Mouse (Mus musculus) myocyte (in vitro differentiated cells): ENCODE measurements at regions not wholly inside any gene's neighbourhood (a gene's known extent, or its start where the extent isn't known, plus 50 kb on each side); places are given as distances from the start of the nearest gene placed in this dataset.

Experiments
- H3K27me3 ChIP-seq: one replicate; pipeline ENCODE4 v1.6.1; 2011; ENCODE audit not compliant: control insufficient read depth, insufficient read depth, insufficient read length
- H3K36me3 ChIP-seq: one replicate; pipeline ENCODE4 v1.6.1; 2011; ENCODE audit not compliant: control insufficient read depth, insufficient read depth
- H3K4me2 ChIP-seq: one replicate; pipeline ENCODE4 v1.6.1; 2011; ENCODE audit warnings: low read depth, control low read depth
- H3K4me3 ChIP-seq: one replicate; pipeline ENCODE4 v1.5.1; 2011; ENCODE audit warnings: mild to moderate bottlenecking, control low read depth, moderate library complexity
- H3K79me2 ChIP-seq: one replicate; pipeline ENCODE4 v1.6.1; 2011; ENCODE audit not compliant: control insufficient read depth, insufficient read depth
- H3ac ChIP-seq: one replicate; pipeline ENCODE4 v1.6.1; 2011; ENCODE audit not compliant: control insufficient read depth, insufficient read length
- CEBPB ChIP-seq: IDR thresholded peaks from 2 replicates; pipeline ENCODE4 v1.6.1; 2011; ENCODE audit warnings: mild to moderate bottlenecking, moderate library complexity; ENCODE audit not compliant: poor library complexity, insufficient read depth, severe bottlenecking
- E2F4 ChIP-seq: IDR thresholded peaks from one replicate; pipeline ENCODE4 v1.6.1; 2011; ENCODE audit warnings: mild to moderate bottlenecking, control low read depth, moderate library complexity; ENCODE audit not compliant: insufficient read depth
- MAX ChIP-seq: IDR thresholded peaks from one replicate; pipeline ENCODE4 v1.6.1; 2011; ENCODE audit warnings: low read depth, mild to moderate bottlenecking, control low read depth
- MYOD1 ChIP-seq, 3 experiments: IDR thresholded peaks; one replicate each; pipeline ENCODE4 v1.6.1; 2011; ENCODE audit warnings: control low read depth in 2 of 3, low read depth in 2 of 3, mild to moderate bottlenecking in 2 of 3, moderate library complexity in 1 of 3; ENCODE audit not compliant: insufficient read length in 2 of 3, control insufficient read depth in 1 of 3
- MYOG ChIP-seq, 3 experiments: IDR thresholded peaks; one replicate each; pipeline ENCODE4 v1.6.1; 2011; ENCODE audit warnings: control low read depth in 2 of 3, low read depth in 2 of 3, mild to moderate bottlenecking in 2 of 3; ENCODE audit not compliant: insufficient read length in 2 of 3, control insufficient read depth in 1 of 3, insufficient read depth in 1 of 3
- POLR2A ChIP-seq: IDR thresholded peaks from one replicate; pipeline ENCODE4 v1.6.1; 2011; ENCODE audit warnings: low read depth, mild to moderate bottlenecking, control low read depth, moderate library complexity; ENCODE audit not compliant: insufficient read length
- POLR2AphosphoS2 ChIP-seq: IDR thresholded peaks from one replicate; pipeline ENCODE4 v1.6.1; 2011; ENCODE audit warnings: low read depth, control low read depth; ENCODE audit not compliant: insufficient read length
- REST ChIP-seq: IDR thresholded peaks from one replicate; pipeline ENCODE4 v1.6.1; 2011; ENCODE audit warnings: mild to moderate bottlenecking, control low read depth, moderate library complexity; ENCODE audit not compliant: insufficient read depth, insufficient read length
- SRF ChIP-seq: IDR thresholded peaks from one replicate; pipeline ENCODE4 v1.6.1; 2011; ENCODE audit warnings: low read depth; ENCODE audit not compliant: control insufficient read depth, insufficient read length
- TCF12 ChIP-seq: IDR thresholded peaks from one replicate; pipeline ENCODE4 v1.6.1; 2011; ENCODE audit warnings: mild to moderate bottlenecking, control low read depth; ENCODE audit not compliant: poor library complexity, insufficient read depth, severe bottlenecking
- TCF3 ChIP-seq: IDR thresholded peaks from one replicate; pipeline ENCODE4 v1.6.1; 2011; ENCODE audit warnings: low read depth, control low read depth; ENCODE audit not compliant: insufficient read length
- USF1 ChIP-seq: IDR thresholded peaks from one replicate; pipeline ENCODE4 v1.6.1; 2011; ENCODE audit warnings: low read depth, mild to moderate bottlenecking, control low read depth, moderate library complexity

DNA sequence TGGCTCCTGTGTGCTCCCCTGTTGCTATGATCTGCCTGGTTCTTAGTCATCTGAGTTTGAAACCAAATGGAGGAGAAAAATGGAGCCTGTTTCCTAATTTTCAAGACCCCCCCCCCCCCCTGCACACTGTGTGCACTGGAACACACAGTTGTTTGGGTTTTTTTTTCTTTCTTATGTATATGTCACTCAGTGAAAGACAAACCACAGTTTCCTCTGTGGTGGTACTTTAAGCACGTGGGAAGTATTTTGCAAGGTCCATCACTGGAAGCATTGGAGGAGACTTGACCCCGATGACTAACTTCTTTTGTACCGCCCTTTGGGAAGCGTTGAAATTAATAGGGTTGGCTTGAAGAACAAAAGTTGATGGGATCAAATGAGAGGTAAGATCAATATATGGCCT is 211.5 kb upstream of the Tas2r119 start:
- Histone ChIP-seq H3K27me3 (peaks cover 11% of the 10 kb centered on the region), H3K4me3 (no peak overlapping the region), H3K36me3 (no peaks in the 10 kb centered on the region), H3ac (no peak overlapping the region), H3K79me2 (no peaks in the 10 kb centered on the region), H3K4me2 (no peak overlapping the region)
- TF ChIP-seq POLR2A (no peak), SRF (no peak), E2F4 (no peak), REST (no peak), MYOG (IDR thresholded peaks at IDR 0.05; ENCODE audit: control insufficient read depth in 1 of 3, insufficient read depth in 1 of 3, insufficient read length in 2 of 3, low read depth in 2 of 3) (no peak), USF1 (no peak), MYOD1 (IDR thresholded peaks at IDR 0.05; ENCODE audit: control insufficient read depth in 1 of 3, insufficient read length in 2 of 3, low read depth in 2 of 3) (no peak), TCF12 (no peak), CEBPB (no peak), MAX (no peak), POLR2AphosphoS2 (no peak), TCF3 (no peak)

DNA sequence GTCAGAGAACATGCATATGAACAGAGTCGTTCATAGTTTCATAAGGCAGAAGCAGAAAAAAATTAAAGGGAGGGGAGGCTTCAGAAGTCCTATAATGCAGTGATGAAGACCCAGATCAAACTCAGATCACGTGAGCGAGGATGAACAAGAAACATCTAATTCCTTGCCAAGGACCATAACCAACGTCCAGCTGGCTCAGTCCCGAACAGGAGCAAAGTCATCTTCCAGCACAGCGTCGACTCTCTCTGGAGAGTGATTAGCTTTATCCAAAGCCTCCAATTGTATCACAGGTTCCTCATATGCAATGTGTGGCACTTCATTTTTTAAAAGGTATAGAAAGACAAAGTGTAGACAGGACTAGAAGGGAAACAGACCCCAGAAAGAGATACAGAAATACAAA is 204.2 kb upstream of the Tas2r119 start:
- TF ChIP-seq REST (no peak), SRF (no peak), MYOG (IDR thresholded peaks at IDR 0.05; ENCODE audit: control insufficient read depth in 1 of 3, insufficient read depth in 1 of 3, insufficient read length in 2 of 3, low read depth in 2 of 3) (no peak), TCF3 (no peak), MYOD1 (IDR thresholded peaks at IDR 0.05; ENCODE audit: control insufficient read depth in 1 of 3, insufficient read length in 2 of 3, low read depth in 2 of 3) (no peak), POLR2A (no peak), USF1 (no peak)
- no peaks in the 10 kb centered on the region for H3K79me2 ChIP-seq

GRCm38 (mm10) chr15:31973889-31974288 is 203.2 kb upstream of the Tas2r119 start:
- Histone ChIP-seq H3K4me2 (no peak overlapping the region), H3K27me3 (peaks cover 6% of the 10 kb centered on the region), H3K79me2 (no peaks in the 10 kb centered on the region), H3K36me3 (no peaks in the 10 kb centered on the region), H3ac (no peak overlapping the region), H3K4me3 (no peak overlapping the region)
- TF ChIP-seq POLR2A (no peak), MYOG (IDR thresholded peaks at IDR 0.05; ENCODE audit: control insufficient read depth in 1 of 3, insufficient read depth in 1 of 3, insufficient read length in 2 of 3, low read depth in 2 of 3) (no peak), MYOD1 (IDR thresholded peaks at IDR 0.05; ENCODE audit: control insufficient read depth in 1 of 3, insufficient read length in 2 of 3, low read depth in 2 of 3) (no peak), CEBPB (no peak), SRF (no peak), TCF3 (no peak), USF1 (no peak), POLR2AphosphoS2 (no peak), TCF12 (no peak), MAX (no peak), E2F4 (no peak), REST (no peak)

More for the DNA sequence above, 204.2 kb upstream of the Tas2r119 start:
- no peak overlapping the region for H3ac ChIP-seq
- no peak overlapping the region for H3K4me3 ChIP-seq
- H3K27me3 ChIP-seq, result peaks cover 6% of the 10 kb centered on the region
- H3K36me3 ChIP-seq, result no peaks in the 10 kb centered on the region
- no peak overlapping the region for H3K4me2 ChIP-seq

DNA sequence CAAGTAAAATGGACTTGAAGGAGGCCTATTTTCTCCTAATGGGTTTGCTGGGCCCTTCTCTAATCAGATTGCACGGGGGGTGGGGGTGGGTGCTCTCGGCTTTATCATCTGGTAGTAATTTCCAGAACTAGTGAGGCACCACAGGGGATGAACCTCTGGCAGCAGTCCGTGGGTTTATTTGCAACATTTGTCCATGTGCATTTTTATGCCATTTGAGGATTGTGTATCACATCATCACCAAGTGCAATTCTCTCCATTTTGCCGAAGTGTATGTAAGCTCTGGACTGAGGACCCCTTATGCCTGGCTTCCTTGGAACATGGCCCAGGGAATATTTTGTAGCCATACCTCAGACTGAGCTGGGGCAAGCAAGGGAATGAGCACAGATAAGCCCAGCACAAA is 200.6 kb upstream of the Tas2r119 start:
- Histone ChIP-seq H3K79me2 (no peaks in the 10 kb centered on the region), H3K4me2 (no peak overlapping the region), H3K36me3 (no peaks in the 10 kb centered on the region), H3K4me3 (no peak overlapping the region), H3K27me3 (peaks cover 6% of the 10 kb centered on the region), H3ac (no peak overlapping the region)
- TF ChIP-seq REST (no peak), POLR2AphosphoS2 (no peak), MAX (no peak), USF1 (no peak), TCF3 (no peak), MYOG (IDR thresholded peaks at IDR 0.05; ENCODE audit: control insufficient read depth in 1 of 3, insufficient read depth in 1 of 3, insufficient read length in 2 of 3, low read depth in 2 of 3) (no peak), POLR2A (no peak), MYOD1 (IDR thresholded peaks at IDR 0.05; ENCODE audit: control insufficient read depth in 1 of 3, insufficient read length in 2 of 3, low read depth in 2 of 3) (no peak), TCF12 (no peak), CEBPB (no peak), E2F4 (no peak)

DNA sequence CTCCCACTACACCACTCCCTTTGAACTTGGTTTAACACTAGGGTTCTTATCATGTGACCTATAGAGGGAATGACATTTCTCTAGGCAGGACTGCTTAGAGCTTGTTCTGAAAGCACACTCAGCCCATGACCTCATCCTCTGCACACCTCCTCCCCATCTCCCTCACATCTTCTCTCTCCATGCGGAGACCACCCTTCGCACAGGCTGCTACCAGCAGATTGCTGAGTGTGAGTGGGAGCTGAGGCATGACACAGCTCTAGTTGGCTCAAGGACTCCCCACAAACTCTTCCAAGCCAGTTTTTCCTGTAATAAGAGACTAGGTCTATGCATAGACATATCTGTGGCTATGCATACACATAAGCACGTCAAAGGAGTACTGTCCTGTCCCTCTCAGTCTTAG is 199.5 kb upstream of the Tas2r119 start:
- no peak for TF ChIP-seq POLR2AphosphoS2
- no peak for TF ChIP-seq MAX
- TF ChIP-seq SRF, result no peak
- no peak for TF ChIP-seq CEBPB
- TF ChIP-seq TCF3, result no peak
- TF ChIP-seq MYOD1 (IDR thresholded peaks at IDR 0.05; ENCODE audit: control insufficient read depth in 1 of 3, insufficient read length in 2 of 3, low read depth in 2 of 3), result no peak
- TF ChIP-seq USF1, result no peak
- no peak for TF ChIP-seq E2F4
- no peak for TF ChIP-seq MYOG (IDR thresholded peaks at IDR 0.05; ENCODE audit: control insufficient read depth in 1 of 3, insufficient read depth in 1 of 3, insufficient read length in 2 of 3, low read depth in 2 of 3)
- TF ChIP-seq POLR2A, result no peak
- TF ChIP-seq TCF12, result no peak
- no peak for TF ChIP-seq REST

More for the DNA sequence above, 199.5 kb upstream of the Tas2r119 start:
- peaks cover 6% of the 10 kb centered on the region for H3K27me3 ChIP-seq
- no peaks in the 10 kb centered on the region for H3K79me2 ChIP-seq
- H3ac ChIP-seq, result no peak overlapping the region
- no peak overlapping the region for H3K4me3 ChIP-seq
- H3K36me3 ChIP-seq, result no peaks in the 10 kb centered on the region
- H3K4me2 ChIP-seq, result no peak overlapping the region
